Mouse (Mus musculus): ENCODE data around the gene Draxin. TPM values are rescaled to one million over a fixed set of nuclear protein-coding genes. Genes with fewer than 3 reads are reported as not detected.

Gene Draxin
- total and polyA plus RNA-seq, 3 experiments, result 0.08 to 0.17 TPM; not detected in 1

DNA sequence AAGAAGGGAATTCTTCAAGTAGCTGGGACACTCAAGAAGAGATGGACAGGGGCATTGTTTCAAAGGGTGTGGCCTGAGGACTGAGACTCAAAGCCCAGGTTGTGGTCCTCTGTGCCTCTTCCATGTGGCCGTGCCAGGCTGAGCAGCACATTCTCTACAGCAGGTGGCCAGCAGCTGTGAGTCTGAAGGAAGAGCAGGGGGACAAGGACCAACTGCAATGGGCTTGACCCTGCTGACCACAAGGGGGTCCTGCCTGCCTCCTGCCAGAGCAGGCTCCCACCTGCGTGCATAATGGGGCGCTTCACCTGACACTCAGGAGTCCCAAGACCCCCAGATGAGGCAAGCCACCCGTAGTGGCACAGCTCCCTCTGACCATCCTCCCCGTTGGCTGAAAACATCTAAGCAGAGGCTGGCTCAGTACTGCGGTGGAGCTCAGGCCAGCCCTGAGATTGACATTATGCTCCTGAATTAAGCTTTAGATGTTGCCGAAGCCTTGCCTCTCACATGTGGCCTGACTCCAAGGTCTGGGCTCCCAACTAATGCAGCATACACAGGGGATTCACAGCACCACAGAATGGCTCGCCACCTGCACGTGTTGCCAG, 72.2 kb downstream of the Draxin start:
- H3K36me3 ChIP-seq (ENCODE audit: control insufficient read depth in 1 of 2, insufficient read depth in 2 of 2, low read length in 2 of 2), result no peaks in the 10 kb centered on the region
- H3K9ac ChIP-seq (ENCODE audit: control insufficient read depth, low read depth, low read length, poor library complexity, severe bottlenecking), result no peak overlapping the region
- no peaks in the 10 kb centered on the region for H3K27me3 ChIP-seq (ENCODE audit: control insufficient read depth in 1 of 2, insufficient read depth in 2 of 2, low read length in 2 of 2)
- DNase-seq (ENCODE audit: low read depth, low spot score), result no peak
- H3K27ac ChIP-seq (ENCODE audit: control insufficient read depth, low read depth, low read length), result no peak overlapping the region
- no peaks in the 10 kb centered on the region for H3K79me2 ChIP-seq (ENCODE audit: control insufficient read depth, insufficient read depth, low read length, poor library complexity)
- TF ChIP-seq ELF1 (IDR thresholded peaks at IDR 0.05; ENCODE audit: low read depth, low read length), result no peak
- no peak for TF ChIP-seq RAD21 (IDR thresholded peaks at IDR 0.05; ENCODE audit: low read depth, low read length)
- no peak overlapping the region for H3K4me3 ChIP-seq (ENCODE audit: control insufficient read depth in 1 of 2, insufficient read depth in 1 of 2, low read depth in 2 of 2, low read length in 2 of 2)
- H3K9me3 ChIP-seq (replicated peaks; ENCODE audit: insufficient read depth, low read length), result no peaks in the 10 kb centered on the region
- no peaks in the 10 kb centered on the region for H3K4me1 ChIP-seq (ENCODE audit: control insufficient read depth in 1 of 2, insufficient read depth in 2 of 2, low read length in 2 of 2)

DNA sequence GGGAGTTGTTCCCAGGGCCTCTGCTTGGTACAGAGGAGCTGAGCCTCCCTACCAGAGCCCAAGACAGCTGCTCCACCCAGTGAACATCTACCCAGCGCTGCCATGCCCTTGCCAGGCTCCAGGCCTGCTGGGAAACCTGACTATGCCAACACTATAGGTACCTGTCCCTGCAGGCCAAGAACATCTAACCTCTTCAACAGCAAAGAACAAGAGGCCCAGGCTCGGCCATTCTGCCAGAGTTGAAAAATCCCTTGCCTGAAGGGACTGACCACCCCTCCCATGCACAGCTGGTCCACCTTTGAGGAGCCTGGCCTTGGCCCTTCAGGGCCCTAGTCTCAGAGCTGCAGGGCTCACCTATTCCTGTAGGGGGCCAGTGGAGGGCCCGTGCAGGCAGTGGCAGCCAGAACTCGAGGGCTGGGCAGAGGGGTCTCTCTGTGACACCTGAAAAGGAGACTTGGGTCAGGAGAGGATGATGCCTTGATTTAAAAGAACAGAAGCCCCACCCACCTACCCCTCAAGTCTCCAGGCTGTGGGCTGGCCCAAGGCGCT, 72.8 kb downstream of the Draxin start:
- H3K9ac ChIP-seq (ENCODE audit: control insufficient read depth, low read depth, low read length, poor library complexity, severe bottlenecking), result no peak overlapping the region
- no peaks in the 10 kb centered on the region for H3K9me3 ChIP-seq (replicated peaks; ENCODE audit: insufficient read depth, low read length)
- no peaks in the 10 kb centered on the region for H3K4me1 ChIP-seq (ENCODE audit: control insufficient read depth in 1 of 2, insufficient read depth in 2 of 2, low read length in 2 of 2)
- no peaks in the 10 kb centered on the region; a peak in 1 of 4 replicates for H3K36me3 ChIP-seq (ENCODE audit: control insufficient read depth in 1 of 2, insufficient read depth in 2 of 2, low read length in 2 of 2)
- no peaks in the 10 kb centered on the region for H3K79me2 ChIP-seq (ENCODE audit: control insufficient read depth, insufficient read depth, low read length, poor library complexity)
- no peak overlapping the region for H3K4me3 ChIP-seq (ENCODE audit: control insufficient read depth in 1 of 2, insufficient read depth in 1 of 2, low read depth in 2 of 2, low read length in 2 of 2)
- H3K27ac ChIP-seq (ENCODE audit: control insufficient read depth, low read depth, low read length), result no peak overlapping the region
- no peaks in the 10 kb centered on the region for H3K27me3 ChIP-seq (ENCODE audit: control insufficient read depth in 1 of 2, insufficient read depth in 2 of 2, low read length in 2 of 2)
- TF ChIP-seq SMC3 (IDR thresholded peaks at IDR 0.05; ENCODE audit: low read depth, low read length) (no peak), ZNF384 (IDR thresholded peaks at IDR 0.05; ENCODE audit: low read depth, low read length) (no peak), MAX (IDR thresholded peaks at IDR 0.05; ENCODE audit: low read length) (no peak), MXI1 (IDR thresholded peaks at IDR 0.05; ENCODE audit: low read depth, low read length) (no peak), TAL1 (IDR thresholded peaks at IDR 0.05; ENCODE audit: low read length) (no peak), GABPA (IDR thresholded peaks at IDR 0.05; ENCODE audit: low read depth, low read length) (no peak), USF1 (IDR thresholded peaks at IDR 0.05; ENCODE audit: low read depth, low read length) (no peak), ZC3H11A (IDR thresholded peaks at IDR 0.05; ENCODE audit: low read depth, low read length) (no peak), BHLHE40 (IDR thresholded peaks at IDR 0.05; ENCODE audit: borderline replicate concordance, low read depth, low read length) (no peak)
- no peak for DNase-seq (ENCODE audit: low read depth, low spot score)

DNA sequence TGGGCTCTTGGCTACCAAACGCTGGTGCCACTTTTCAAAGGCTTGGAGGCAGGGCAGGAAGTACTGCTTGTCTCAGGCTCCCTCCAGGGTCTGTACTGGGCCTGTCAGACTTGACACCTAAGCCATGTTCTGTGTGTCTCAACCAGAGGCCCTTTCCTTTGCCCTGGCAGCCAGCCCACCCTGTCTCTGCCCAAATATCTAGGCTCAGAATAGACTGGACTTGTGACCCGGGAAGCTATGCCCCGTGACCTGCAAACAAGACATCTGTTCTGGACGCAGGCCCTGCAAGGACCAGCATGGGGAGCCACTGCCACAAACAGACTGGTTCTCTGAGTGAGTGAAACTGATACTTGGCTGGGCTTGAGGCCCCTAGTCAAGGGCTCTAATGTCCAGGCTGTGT, 73.7 kb downstream of the Draxin start:
- H3K27me3 ChIP-seq (ENCODE audit: control insufficient read depth in 1 of 2, insufficient read depth in 2 of 2, low read length in 2 of 2), result no peaks in the 10 kb centered on the region
- no peak for TF ChIP-seq CTCF (IDR thresholded peaks at IDR 0.05 in 2 of 3, conservative IDR thresholded peaks at IDR 0.05 in 1 of 3; ENCODE audit: control insufficient read depth in 1 of 3, insufficient read depth in 1 of 3, low read depth in 2 of 3, low read length in 3 of 3, poor library complexity in 1 of 3, severe bottlenecking in 1 of 3)
- TF ChIP-seq POLR2AphosphoS2 (IDR thresholded peaks at IDR 0.05; ENCODE audit: low read length), result no peak
- TF ChIP-seq TBP (IDR thresholded peaks at IDR 0.05; ENCODE audit: low read depth, low read length), result no peak
- TF ChIP-seq SMC3 (IDR thresholded peaks at IDR 0.05; ENCODE audit: low read depth, low read length), result no peak
- TF ChIP-seq SIN3A (IDR thresholded peaks at IDR 0.05; ENCODE audit: low read length), result no peak
- no peak for TF ChIP-seq ELF1 (IDR thresholded peaks at IDR 0.05; ENCODE audit: low read depth, low read length)
- TF ChIP-seq CHD2 (IDR thresholded peaks at IDR 0.05; ENCODE audit: low read length), result no peak
- no peak for TF ChIP-seq HCFC1 (IDR thresholded peaks at IDR 0.05; ENCODE audit: low read depth, low read length)
- TF ChIP-seq USF2 (IDR thresholded peaks at IDR 0.05; ENCODE audit: borderline replicate concordance in 1 of 2, insufficient read depth in 1 of 2, low read depth in 1 of 2, low read length in 2 of 2), result no peak
- no peak for TF ChIP-seq ZNF384 (IDR thresholded peaks at IDR 0.05; ENCODE audit: low read depth, low read length)
- no peak for TF ChIP-seq RCOR1 (IDR thresholded peaks at IDR 0.05; ENCODE audit: low read depth, low read length)
- TF ChIP-seq UBTF (IDR thresholded peaks at IDR 0.05; ENCODE audit: borderline replicate concordance, insufficient read depth, low read depth, low read length), result no peak
- no peak for TF ChIP-seq RAD21 (IDR thresholded peaks at IDR 0.05; ENCODE audit: low read depth, low read length)
- no peak for TF ChIP-seq MYC (IDR thresholded peaks at IDR 0.05; ENCODE audit: low read depth, low read length)
- TF ChIP-seq ETS1 (IDR thresholded peaks at IDR 0.05; ENCODE audit: low read depth, low read length), result no peak
- no peak overlapping the region for H3K9ac ChIP-seq (ENCODE audit: control insufficient read depth, low read depth, low read length, poor library complexity, severe bottlenecking)
- no peaks in the 10 kb centered on the region; a peak in 1 of 4 replicates for H3K36me3 ChIP-seq (ENCODE audit: control insufficient read depth in 1 of 2, insufficient read depth in 2 of 2, low read length in 2 of 2)
- H3K79me2 ChIP-seq (ENCODE audit: control insufficient read depth, insufficient read depth, low read length, poor library complexity), result no peaks in the 10 kb centered on the region
- no peak overlapping the region for H3K27ac ChIP-seq (ENCODE audit: control insufficient read depth, low read depth, low read length)
- no peak for DNase-seq (ENCODE audit: low read depth, low spot score)
- H3K4me3 ChIP-seq (ENCODE audit: control insufficient read depth in 1 of 2, insufficient read depth in 1 of 2, low read depth in 2 of 2, low read length in 2 of 2), result no peak overlapping the region
- no peaks in the 10 kb centered on the region for H3K9me3 ChIP-seq (replicated peaks; ENCODE audit: insufficient read depth, low read length)
- H3K4me1 ChIP-seq (ENCODE audit: control insufficient read depth in 1 of 2, insufficient read depth in 2 of 2, low read length in 2 of 2), result no peaks in the 10 kb centered on the region
